Comparison of ENCODE assay signal across 9 mouse cellular contexts in the genomic region with DNA sequence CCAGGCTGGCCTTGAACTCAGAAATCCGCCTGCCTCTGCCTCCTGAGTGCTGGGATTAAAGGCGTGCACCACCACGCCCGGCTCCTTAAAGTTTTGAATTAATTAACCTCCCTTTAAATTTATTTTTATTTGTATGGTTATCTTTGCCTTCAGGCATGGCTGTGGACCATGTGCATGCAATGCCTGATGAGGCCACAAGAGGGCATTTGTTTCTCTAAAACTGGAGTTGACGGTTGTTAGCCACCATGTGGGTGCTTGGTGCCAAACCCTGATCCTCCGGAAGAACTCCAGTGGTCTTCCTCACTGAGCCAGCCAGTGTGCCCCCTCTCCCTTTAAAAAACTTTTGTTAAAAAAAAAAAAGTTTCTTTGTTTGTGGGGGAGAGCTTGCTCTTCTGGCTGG. TPM values are rescaled to one million over a fixed set of nuclear protein-coding genes. Genes with fewer than 3 reads are reported as not detected.
DNase-seq lines count a peak whose midpoint lies in the region; ATAC-seq and TF ChIP-seq lines count a peak whose summit lies in the region.
"Had no signal": no experiment of that assay in that cellular context is flagged by ENCODE, and none has a peak within 500 bp of the region (broad histone marks: within the 10 kb centered on the region; RNA-seq: fewer than 3 reads in every experiment).

No protein-coding gene starts in this region.

- peak; percentile 51 for DNase-seq in kidney, adult 11 months
- peak; percentile 53 for DNase-seq in adrenal gland, postnatal 25 days
- DNase-seq in heart, adult 8-10 months (ENCODE audit: low spot score) = peak; percentile 32
- DNase-seq in liver, postnatal 0 days = peak; percentile 65
- DNase-seq in spleen, adult 18-20 months = peak; percentile 21 to 62
- no peak for DNase-seq in yolk sac, embryonic 10.5 days (ENCODE audit: low spot score)

- H3K9me3 ChIP-seq in kidney, embryonic 15.5 days (replicated peaks) = no peaks in the 10 kb centered on the region
- peaks cover 4% of the 10 kb centered on the region; the same call in 1 of the 2 replicates for H3K9me3 ChIP-seq in E14TG2a.4 (ENCODE audit: low read length)
- no peaks in the 10 kb centered on the region for H3K9me3 ChIP-seq in liver, postnatal 0 days (ENCODE audit: low read length)
- H3K9me3 ChIP-seq: neural tube, embryonic 12.5 days had no signal

- H3K36me3 ChIP-seq in kidney, embryonic 15.5 days = no peaks in the 10 kb centered on the region
- H3K36me3 ChIP-seq in E14TG2a.4 (ENCODE audit: insufficient read depth, low read length) = no peaks in the 10 kb centered on the region
- no peaks in the 10 kb centered on the region for H3K36me3 ChIP-seq in liver, postnatal 0 days (replicated peaks; ENCODE audit: insufficient read depth, low read length)
- H3K36me3 ChIP-seq: neural tube, embryonic 12.5 days had no signal

- H3K27ac ChIP-seq in kidney, embryonic 15.5 days = no peak overlapping the region
- H3K27ac ChIP-seq in liver, postnatal 0 days (ENCODE audit: low read depth) = no peak overlapping the region
- H3K27ac ChIP-seq: neural tube, embryonic 12.5 days had no signal

- no peak overlapping the region for H3K9ac ChIP-seq in kidney, embryonic 15.5 days
- no peak overlapping the region for H3K9ac ChIP-seq in liver, postnatal 0 days (replicated peaks)
- H3K9ac ChIP-seq: neural tube, embryonic 12.5 days had no signal

- no peak overlapping the region for H3K4me3 ChIP-seq in kidney, embryonic 15.5 days (replicated peaks)
- no peak overlapping the region for H3K4me3 ChIP-seq in E14TG2a.4 (replicated peaks; ENCODE audit: low read length)
- H3K4me3 ChIP-seq in liver, postnatal 0 days (ENCODE audit: low read depth, low read length) = no peak overlapping the region

- H3K27me3 ChIP-seq in kidney, embryonic 15.5 days = 0 out of 2 replicates have a peak, but pooled peaks cover 2% of the 10 kb centered on the region
- 0 out of 2 replicates have a peak, but pooled peaks cover 6% of the 10 kb centered on the region for H3K27me3 ChIP-seq in E14TG2a.4 (ENCODE audit: insufficient read depth, low read length)
- no peaks in the 10 kb centered on the region for H3K27me3 ChIP-seq in liver, postnatal 0 days (ENCODE audit: insufficient read depth, low read length)
- H3K27me3 ChIP-seq: neural tube, embryonic 12.5 days had no signal

- no peak for TF ChIP-seq EP300 in liver, postnatal 0 days (IDR thresholded peaks at IDR 0.05; ENCODE audit: low read depth)

- peaks cover 16% of the 10 kb centered on the region for H3K4me1 ChIP-seq in kidney, embryonic 15.5 days
- peaks cover 13% of the 10 kb centered on the region for H3K4me1 ChIP-seq in E14TG2a.4 (replicated peaks; ENCODE audit: low read depth, low read length)
- H3K4me1 ChIP-seq in liver, postnatal 0 days (ENCODE audit: insufficient read depth) = no peaks in the 10 kb centered on the region

- peak; percentile 78 for TF ChIP-seq CTCF in E14TG2a.4 (conservative IDR thresholded peaks at IDR 0.05; ENCODE audit: low read length)
- peak; percentile 72 for TF ChIP-seq CTCF in liver, postnatal 0 days (IDR thresholded peaks at IDR 0.05; ENCODE audit: low read depth)

- 80% methylated on average over 6 of the region's 6 CpGs for WGBS in kidney, embryonic 15.5 days
- 61% methylated on average over 6 of the region's 6 CpGs for WGBS in liver, postnatal 0 days (ENCODE audit: insufficient replicate concordance)

- H3K4me2 ChIP-seq in kidney, embryonic 15.5 days = no peak overlapping the region
- H3K4me2 ChIP-seq in liver, postnatal 0 days (ENCODE audit: low read depth, low read length) = peak overlapping the region; percentile 64; the same call in 1 of the 2 replicates

- ATAC-seq in kidney, embryonic 15.5 days (replicated peaks; ENCODE audit: low FRiP score) = no peak
- peak; percentile 19; the same call in 1 of the 2 replicates for ATAC-seq in liver, postnatal 0 days

RNA-seq across cellular contexts. Expression of gene Bbs5, which starts 11.2 kb away (rescaled TPM):
- 17.6 and 22.8 TPM in 2 replicates for polyA plus RNA-seq in kidney, embryonic 15.5 days (2015; fragmentation: Nextera tagmentation; extraction: Ambion mirVana)
- 10.9 and 15.9 TPM in 2 replicates for total RNA-seq in adrenal gland, postnatal 25 days (2021)
- 1 to 10 TPM; 3.6 to 4.7 (median 4.3) TPM for total RNA-seq in heart, adult 8-10 months (2022)
- 3.6 and 3.9 TPM in 2 replicates for polyA plus RNA-seq in liver, postnatal 0 days (2015; fragmentation: Nextera tagmentation; extraction: Ambion mirVana)

RNA-seq across cellular contexts. Expression of gene Klhl41, which starts 34.1 kb away (rescaled TPM):
- 2.5 and 3.7 TPM in 2 replicates for polyA plus RNA-seq in kidney, embryonic 15.5 days (2015; fragmentation: Nextera tagmentation; extraction: Ambion mirVana)
- 0.43 and 0.86 TPM in 2 replicates for total RNA-seq in adrenal gland, postnatal 25 days (2021)
- 10 to 100 TPM; 85.6 to 96.6 (median 88.1) TPM for total RNA-seq in heart, adult 8-10 months (2022)
- polyA plus RNA-seq in liver, postnatal 0 days (2015; fragmentation: Nextera tagmentation; extraction: Ambion mirVana) = 0.11 and 0.54 TPM in 2 replicates

RNA-seq across cellular contexts. Expression of gene Lrp2, which starts 49.9 kb away (rescaled TPM):
- polyA plus RNA-seq in kidney, embryonic 15.5 days (2015; fragmentation: Nextera tagmentation; extraction: Ambion mirVana) = 14.6 and 15.0 TPM in 2 replicates
- 0.15 and 0.43 TPM in 2 replicates for total RNA-seq in adrenal gland, postnatal 25 days (2021)
- 1 to 10 TPM in 3 of 4 experiments, under 1 TPM in 1; 0.57 to 1.6 (median 1.1) TPM for total RNA-seq in heart, adult 8-10 months (2022)
- polyA plus RNA-seq in liver, postnatal 0 days (2015; fragmentation: Nextera tagmentation; extraction: Ambion mirVana) = 0.02 and 0.05 TPM in 2 replicates

Comparison
In these comparisons a context has a peak if more than half of its experiments do, and no peak if none do; other contexts are left out.
1. RNA of gene Klhl41, which starts 34.1 kb away (total RNA-seq): 85.6 to 96.6 TPM in heart, adult 8-10 months; 0.43 to 0.86 TPM in adrenal gland, postnatal 25 days; every median in the first group is over 10 times any median in the second.